Mouse (Mus musculus) Muller cell, postnatal 12 days (primary cell): ENCODE data around the gene Kcnn1.
A peak's percentile ranks its signal among the peaks of the same experiment; 100 is the strongest.

Source experiments
- DNase-seq: peaks from one replicate; pipeline ENCODE4 v3.0.0-alpha.2; 2015; ENCODE audit errors: inconsistent ontology term

Gene Kcnn1

DNA sequence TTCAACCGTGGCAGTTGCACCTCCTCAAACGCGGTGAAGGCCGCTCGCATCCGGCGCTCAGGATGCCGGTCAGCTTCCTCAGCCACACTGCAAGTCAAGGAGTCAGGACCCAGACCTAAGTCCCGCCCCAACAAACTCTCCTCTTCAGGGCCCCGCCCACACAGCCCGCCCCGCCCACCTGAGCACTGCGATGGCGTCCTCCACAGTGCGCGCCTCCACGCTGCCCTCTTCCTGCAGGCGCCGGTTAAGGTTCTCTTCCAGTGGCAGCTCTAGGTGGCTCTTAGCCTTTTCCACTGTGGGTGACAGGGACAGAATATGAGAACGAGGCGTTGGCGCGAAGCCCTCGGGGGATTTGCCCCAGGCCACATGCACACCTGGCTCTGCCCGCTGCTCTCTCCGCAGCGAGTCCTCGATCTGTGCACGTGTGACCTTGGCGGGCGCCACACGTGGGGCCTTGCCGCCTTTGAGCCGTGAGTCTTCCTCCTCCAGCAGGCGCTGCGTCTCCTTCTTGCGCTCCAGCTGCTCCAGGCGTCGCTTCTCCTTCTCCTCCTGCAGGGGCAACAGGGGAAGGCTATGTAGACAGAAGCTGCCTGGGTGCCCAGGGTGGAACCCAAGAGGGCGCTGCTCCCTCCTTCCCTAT is 5.6 kb upstream of the Kcnn1 start:
- DNase-seq = no peak

DNA sequence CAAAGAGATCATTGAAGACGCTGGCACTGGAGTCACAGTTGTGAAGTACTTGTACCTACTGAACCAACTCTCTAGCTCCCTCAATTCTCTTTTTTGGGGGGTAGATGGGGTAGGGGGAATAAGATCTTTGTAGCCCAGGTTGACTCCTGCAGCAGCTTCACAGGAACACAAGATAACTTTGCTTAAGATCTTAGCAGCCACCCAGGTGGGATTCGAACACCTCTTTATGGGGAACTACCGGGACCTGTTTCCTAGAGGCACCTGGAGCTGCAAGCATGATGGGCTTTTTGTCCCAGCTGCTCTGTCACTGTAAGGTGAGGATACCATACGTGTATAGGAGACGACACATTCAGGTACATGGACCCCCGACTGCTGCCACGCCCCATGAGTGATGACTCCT is 3.5 kb upstream of the Kcnn1 start:
- no peak for DNase-seq

DNA sequence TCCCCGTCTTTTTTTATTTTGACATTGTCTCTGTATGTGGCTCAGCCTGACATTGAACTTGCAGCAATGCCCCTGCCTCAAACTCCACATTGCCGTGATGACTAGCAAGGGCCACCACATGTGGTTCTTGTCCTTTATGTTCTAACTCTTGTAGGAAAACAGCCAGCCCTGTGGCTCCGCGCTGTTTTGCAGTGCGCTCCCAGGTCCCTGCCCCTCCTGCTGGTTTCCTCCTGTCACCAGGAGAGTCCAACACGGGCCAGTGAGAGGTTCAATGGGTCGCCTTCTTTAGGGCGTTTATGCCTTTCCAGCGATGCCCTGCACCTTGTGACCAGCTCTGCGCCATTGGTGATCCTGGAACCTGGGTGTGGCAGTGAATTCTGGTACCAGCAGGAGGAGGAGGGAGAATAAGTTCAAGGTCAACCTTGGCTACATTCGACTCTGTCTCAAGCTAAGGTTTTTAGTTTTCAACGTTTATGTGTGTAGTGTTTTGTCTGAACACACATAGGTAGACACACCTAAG is 3.0 kb upstream of the Kcnn1 start:
- DNase-seq = no peak

DNA sequence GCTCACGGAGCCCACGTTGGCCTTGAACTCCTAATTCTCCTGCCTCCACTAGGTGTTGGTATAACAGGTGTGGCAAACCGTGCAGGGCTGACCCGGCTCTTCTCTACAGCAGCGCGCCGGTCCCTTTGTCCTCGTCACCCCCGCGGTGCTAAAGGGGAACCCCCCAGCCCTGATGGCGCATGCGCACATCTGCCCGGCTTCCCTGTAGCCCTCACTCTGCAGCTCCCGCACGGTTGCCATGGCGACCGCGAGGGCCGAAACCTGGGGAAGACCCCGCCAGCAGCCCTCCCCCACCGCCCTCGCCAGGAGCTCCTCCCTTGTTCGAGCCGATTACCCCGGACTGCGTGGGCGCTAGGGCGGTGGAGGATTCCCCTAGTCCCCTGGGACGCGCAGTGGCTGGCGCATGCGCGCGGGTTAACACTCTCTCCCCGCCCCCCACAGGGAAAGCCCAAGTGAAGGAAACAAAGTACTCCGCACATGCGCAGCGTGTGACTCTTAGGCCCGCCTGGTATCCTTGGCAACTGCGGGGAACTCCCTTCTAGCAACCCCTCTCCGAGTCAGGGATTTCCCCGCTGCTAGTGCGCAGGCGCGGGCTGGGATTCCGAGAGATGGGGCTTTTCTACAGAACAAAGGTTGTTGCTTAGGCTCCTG is 2.4 kb upstream of the Kcnn1 start:
- peak; percentile 99 for DNase-seq

DNA sequence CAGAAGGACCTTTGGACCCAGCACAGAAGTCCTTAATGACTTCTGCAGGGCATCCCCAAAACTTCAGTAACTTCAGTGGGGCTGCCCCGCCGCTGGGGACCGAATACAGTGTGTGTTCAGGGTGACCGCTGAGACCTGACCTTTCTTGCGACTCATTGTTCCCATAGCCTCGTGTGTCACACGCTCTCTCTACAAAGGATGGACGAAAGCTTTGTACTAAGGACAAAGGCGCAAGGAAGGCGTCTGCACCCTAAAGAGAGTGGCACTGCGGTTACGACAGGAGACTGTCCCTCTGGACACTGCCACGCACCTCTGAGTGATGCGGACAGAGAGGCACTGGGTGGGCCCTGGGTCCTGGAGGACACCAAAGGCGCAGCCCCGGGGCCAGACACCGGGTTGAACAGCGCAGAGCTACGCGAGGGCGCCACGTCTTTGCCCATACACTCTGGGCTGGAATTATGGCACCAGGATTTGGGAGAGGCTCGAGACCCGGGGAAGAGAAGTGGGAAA is 1.7 kb upstream of the Kcnn1 start:
- DNase-seq = peak; percentile 45

DNA sequence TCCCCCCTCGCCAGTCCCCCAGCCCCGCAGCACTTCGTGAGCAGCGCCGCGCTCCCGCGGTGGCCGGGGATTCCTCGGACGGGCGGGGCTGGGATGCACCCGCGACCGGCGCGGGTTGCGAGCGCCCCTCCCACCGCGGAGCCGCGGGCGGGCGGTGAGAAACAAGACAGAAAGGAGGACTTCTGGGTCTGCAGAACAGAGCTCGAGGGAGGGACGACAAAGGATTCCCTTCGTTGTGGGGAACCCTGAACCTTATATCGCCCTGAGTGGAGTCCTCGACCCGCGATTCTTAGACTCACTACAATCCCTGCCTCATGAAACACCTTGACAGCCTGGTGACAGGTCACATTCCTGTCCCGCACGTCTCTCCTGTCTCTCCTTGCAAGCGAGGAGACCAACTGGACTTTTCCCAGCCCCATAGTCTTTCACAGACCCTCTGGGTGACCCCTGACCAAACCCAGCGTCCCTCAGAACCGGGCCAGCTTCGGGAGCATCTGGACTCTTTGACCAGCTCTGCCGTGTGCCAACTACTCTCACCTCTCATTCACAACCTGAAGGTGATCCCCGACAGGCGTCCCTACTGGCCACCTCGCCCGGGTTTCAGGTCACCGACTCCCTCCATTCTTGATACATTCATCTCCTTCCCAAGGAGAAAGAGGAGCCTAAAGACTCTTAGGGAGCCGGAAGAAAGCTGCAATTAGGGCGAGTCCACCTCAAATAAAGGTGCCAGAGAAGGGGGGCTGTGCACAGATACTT is 1.1 kb upstream of the Kcnn1 start:
- DNase-seq = peak; percentile 36

DNA sequence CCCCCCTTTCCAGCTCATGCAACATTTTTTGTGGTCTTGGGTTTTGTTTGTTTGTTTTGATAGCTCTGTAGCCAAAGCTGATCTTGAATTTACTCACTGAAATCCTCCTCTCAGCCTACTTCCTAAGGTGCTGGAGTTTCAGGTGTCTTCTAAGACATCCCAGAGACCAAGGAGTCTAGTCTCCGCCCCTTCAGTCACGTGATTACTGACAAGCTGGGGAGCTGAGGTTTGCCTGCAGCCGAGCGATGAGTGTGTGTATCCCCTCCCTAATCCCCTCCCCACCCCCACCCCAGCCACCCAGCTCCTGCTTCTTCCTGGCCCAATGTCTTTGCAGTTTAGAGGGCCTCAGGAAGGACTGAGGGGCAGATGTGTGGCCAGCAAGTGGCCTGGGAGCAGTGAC is 5.5 kb downstream of the Kcnn1 start:
- DNase-seq = no peak

DNA sequence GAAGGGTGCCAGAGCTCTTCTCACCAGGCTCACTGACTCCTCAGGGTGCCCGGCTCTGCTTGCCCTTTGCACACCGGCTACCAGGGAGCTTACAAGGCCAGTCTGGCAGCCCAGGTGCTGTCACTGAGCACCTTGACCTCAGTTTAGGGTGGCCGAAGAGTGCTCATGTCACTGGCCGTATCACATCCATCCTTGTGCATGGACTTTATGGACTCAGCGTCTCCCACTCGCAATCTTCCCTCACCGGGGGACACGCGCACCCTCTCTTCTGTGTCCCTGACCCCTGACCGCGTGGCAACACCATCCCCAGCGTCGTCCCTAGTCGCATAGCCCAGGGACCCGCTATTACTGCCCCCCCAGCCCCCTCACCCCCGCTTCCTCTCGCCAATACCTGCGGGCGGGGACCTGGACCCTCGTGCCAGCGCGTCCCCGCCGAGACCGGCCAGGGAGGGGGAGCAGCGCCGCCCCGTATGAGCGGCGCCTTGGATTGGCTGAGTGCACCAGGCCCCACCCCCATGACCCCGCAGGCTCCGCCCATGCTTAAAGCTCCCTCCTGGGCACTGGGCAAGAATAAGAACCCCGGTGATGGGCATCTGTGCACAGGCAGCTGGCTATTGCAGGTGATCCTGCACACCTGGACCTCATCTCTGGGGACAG is 6.4 kb downstream of the Kcnn1 start:
- DNase-seq = peak; percentile 76

DNA sequence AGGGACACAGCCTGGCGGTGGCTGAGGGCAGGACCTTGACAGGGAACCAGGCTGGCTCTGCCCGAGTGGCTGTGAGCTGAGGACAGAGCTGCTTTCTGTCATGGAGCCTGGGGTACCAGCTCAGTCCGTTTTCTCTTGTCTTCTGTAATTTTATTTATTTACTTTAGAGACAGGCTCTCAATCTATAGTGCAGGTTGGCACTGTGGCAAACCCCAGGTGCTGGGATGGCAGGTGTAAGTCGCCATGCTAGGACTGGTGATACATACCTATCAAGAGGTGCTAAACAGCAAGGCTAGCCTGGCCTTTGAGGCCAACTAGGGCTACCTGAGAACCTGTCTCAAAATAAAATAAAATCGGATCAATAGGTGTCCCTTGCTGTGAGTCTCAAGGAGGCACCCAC is 7.0 kb downstream of the Kcnn1 start:
- DNase-seq = no peak

DNA sequence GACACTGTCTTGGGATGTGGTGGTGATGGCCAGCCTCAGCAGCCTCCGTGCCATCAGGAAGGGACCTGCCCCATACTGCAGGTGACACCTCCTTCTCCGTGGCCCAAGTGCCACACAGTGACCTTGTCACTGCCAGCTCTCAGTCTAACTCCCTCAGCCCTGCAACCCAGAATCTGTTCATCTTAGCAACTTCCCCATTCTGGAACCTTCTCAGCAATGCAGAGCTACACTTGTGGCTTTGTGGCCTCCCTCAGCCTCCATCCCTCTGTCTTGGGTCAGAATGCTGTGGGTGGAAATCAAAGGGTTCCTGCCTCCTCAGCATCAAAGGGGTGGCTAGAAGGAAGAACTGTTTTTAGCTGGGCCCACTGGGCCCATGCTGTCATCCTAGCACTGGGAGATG is 9.2 kb downstream of the Kcnn1 start:
- DNase-seq = no peak

DNA sequence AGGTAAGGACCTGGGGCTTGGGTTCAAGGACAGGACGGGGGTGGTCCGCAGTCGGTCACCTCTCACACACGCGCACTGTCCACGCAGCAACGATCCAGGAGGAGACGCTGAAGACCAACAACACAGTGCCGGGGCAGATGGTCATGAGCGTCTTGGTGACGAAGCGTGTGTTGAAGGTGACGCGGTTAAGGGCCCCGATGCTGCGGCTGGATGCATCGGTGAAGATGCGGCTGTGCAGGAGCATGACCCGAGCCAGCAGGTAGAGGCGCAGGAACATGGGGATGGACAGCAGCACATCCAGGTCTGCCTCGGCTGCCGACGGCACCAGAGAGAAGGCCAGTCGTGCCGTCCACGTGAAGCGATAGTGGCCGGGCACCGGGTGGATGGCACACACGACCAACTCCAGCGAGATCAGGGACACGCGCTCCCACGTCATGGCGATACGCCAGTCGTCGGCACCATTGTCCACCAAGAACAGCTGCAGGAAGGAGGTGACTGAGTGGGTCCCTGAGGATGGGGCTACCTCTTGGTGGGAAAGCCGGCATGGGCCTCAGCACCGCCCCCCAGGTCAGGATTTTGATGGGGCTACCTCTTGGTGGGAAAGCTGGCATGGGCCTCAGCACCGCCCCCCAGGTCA is 10.3 kb downstream of the Kcnn1 start:
- no peak for DNase-seq

DNA sequence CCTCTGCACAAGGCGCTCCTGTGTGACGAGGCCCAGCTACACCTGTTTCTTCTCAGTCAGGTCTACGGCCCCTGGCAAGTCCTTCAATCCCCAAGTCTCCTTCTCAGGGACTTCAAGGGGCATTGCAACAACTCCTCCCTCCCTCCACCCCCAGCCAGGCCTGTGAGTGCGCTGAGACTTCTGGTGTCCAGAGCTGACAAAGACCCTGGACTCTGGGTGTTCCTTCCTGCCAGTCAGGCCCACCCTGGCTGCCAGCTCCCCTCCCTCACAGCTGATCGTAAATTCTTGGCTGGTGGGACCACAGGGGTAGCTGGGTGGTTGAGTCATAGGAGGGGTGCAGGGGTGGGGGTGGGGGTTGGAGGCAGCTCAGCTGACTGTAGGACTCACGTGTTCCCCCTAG is 11.2 kb downstream of the Kcnn1 start:
- DNase-seq = no peak

DNA sequence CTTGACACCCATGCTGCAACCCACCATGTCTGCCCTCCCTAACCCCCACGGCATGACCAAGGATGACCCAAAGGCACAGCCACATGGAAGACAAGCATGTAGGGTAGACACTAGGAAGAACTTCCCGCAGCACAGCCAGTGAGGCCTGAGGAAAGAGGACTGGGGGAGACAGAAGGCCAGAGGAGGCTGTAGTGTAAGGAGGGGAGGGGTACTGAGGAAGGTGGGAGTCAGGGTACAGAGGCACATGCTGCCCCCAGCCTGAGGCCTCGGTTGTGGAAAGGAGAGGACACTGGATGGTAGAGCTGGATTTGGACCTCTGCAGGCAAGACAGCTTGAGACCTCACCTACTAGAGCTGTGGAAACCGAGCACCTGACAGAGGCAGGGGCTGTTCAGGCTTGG is 12.1 kb downstream of the Kcnn1 start:
- no peak for DNase-seq

DNA sequence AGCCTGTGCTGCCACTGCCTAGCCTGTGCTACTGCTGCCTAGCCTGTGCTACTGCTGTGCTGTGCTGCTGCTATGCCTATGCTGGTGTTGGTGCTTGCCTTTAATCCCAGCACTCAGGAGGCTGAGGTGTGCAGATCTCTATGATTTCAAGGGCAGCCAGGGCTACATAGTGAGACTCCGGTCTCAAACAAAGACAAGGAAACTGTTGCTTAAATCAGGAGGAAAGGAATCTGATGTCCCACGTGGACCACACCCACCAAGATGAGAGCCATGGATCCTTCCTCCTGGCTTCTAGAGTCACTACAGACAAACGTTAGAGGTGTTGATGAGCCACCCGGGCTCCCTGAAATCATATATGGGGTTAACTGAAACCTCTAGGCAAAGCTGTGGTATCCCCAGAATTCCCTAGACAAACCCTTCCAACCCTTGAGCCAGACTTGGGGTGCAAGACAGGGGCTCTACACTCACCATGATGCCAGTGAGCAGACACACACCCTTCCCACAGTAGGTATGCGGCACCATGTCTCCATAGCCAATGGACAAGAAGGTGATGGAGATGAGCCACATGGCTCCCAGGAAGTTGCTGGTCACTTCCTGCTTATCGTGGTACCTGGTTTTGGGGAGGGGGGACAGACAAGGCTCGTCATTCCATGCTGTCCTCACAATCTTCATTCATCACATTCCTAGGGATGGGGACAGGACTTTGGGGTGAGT is 12.8 kb downstream of the Kcnn1 start:
- DNase-seq = no peak

DNA sequence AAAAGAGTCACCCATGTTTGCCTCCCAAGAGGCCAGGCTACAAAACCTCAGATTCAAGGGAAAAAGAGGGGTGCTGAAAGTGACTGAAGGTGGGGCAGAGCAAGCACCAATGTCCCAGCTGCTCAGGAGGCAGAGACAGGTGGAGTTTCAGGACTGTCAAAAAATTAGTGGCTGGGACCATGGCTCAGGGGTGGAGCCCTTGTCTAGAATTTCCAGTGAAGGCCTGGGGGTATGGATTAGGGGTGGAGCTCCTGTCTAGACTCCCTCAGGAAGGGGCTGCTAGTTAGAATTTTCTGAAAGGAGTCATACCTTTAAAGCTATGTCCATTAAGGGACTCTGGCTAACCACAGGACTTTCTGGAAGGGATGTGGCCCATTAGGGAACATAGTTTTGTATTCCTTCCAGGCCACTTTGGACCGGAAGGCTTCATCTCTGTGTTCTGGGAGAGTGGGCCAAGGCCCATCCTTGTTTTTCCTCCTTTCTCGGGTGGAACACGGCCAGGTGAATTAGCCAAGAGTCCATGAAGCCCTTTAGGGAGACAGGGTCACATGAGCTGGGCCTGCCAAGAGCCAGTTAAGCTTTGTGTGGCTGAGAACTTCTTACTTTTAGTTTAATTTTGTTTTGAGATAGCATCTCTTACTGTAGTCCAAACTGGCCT is 13.6 kb downstream of the Kcnn1 start:
- no peak for DNase-seq

DNA sequence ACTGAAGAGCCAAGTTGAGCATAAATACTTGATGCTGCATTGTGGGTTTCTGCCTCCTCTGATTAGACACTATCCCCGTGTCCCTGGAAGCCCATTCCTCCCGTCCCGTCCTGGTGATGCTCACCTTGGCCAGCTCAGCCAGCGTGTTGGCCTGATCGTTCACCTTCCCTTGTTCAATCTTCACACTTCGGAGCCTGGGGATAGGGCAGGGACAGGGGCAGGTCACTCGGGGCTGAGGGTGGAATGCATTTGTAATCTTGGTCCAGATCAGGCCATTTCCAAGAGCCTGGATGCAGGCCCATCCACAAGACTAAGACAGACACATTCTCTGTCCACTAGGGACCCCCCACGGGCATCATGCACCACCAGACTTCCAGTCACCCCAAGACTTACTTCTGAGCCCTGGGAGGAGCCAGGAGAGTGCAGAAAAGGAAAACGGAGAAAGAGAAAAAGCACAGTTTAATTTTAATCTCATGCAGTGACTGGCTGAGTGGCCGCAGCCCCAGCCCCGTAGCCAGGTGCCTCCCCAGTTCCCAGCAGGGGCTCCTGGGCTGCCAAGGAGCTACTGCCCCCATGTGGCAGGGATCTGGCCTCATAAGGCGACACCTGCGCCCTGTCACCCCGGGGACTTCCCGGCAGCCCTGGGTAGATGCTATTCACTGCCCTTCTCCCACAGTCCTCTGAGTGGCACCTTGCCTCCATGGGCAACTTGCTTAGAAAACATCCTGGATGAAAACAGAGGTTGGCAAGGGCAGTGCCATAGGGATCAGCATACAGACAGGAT is 16.5 kb downstream of the Kcnn1 start:
- DNase-seq = no peak

DNA sequence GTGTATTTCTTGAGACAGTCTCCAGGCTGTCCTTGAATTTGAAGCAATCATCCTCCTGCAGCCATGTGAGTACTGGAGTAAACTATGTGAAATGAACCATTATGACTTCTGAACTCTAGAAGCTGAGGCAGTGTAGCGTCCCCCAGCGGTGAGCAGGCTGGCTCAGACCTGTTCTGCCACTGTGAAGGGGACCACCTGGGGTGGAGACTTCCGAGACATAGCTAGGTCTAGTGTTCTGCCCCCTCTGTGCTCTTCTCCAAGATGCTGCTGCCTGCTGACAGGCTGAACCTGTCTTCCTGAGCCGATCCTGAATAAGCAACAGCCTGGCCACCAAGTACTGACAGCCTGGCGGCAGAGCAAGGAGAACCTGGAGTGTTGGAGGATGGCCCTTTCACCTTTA is 17.9 kb downstream of the Kcnn1 start:
- no peak for DNase-seq

DNA sequence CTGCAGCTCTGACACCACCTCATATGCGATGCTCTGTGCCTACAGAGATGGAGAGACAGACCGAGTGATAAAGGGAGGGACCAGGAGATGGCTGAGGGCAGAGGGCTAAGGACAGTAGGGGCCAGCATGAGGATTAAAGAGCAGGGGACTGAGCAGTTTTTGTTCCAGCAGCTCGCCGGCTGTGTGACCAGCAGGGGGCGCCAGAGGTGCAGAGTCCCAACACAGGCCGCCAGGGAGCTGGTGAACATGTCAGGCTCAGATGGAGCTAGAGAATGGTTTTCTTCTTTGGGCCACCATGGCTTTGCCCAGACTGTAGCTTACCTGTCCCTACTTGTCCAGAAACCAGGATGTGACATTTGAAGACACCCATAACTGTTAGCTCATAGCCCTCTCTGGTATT is 18.5 kb downstream of the Kcnn1 start:
- DNase-seq = peak; percentile 80

DNA sequence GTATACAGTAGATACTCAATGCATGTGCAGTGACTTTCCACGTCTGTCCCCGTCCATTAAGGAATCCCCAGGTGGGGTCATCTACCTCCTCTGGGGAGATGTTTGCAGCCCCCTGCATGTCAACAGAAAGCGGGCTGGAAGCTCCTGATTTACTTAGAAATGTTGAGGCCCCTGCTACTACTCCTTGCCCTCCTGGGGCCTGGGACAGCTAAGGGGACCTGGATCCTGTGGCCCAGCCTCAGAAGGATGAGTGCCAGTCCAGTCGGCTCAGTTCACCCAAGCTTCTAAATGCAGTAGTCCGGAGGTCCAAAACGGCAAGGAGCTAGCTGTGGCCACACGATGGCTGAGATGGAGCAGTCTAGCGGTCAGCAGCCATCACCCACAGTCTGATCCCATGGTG is 19.1 kb downstream of the Kcnn1 start:
- no peak for DNase-seq
